Mouse (Mus musculus) myocyte (in vitro differentiated cells): ENCODE measurements around the gene Esrrg. TPM values are rescaled to one million over a fixed set of nuclear protein-coding genes. Genes with fewer than 3 reads are reported as not detected.
A peak's percentile ranks its signal among the peaks of the same experiment; 100 is the strongest.

Experiments
- H3K27me3 ChIP-seq: one replicate; pipeline ENCODE4 v1.6.1; 2011; ENCODE audit not compliant: control insufficient read depth, insufficient read depth, insufficient read length
- H3K36me3 ChIP-seq: one replicate; pipeline ENCODE4 v1.6.1; 2011; ENCODE audit not compliant: control insufficient read depth, insufficient read depth
- H3K4me2 ChIP-seq: one replicate; pipeline ENCODE4 v1.6.1; 2011; ENCODE audit warnings: low read depth, control low read depth
- H3K4me3 ChIP-seq: one replicate; pipeline ENCODE4 v1.5.1; 2011; ENCODE audit warnings: mild to moderate bottlenecking, control low read depth, moderate library complexity
- H3K79me2 ChIP-seq: one replicate; pipeline ENCODE4 v1.6.1; 2011; ENCODE audit not compliant: control insufficient read depth, insufficient read depth
- H3ac ChIP-seq: one replicate; pipeline ENCODE4 v1.6.1; 2011; ENCODE audit not compliant: control insufficient read depth, insufficient read length
- CEBPB ChIP-seq: IDR thresholded peaks from 2 replicates; pipeline ENCODE4 v1.6.1; 2011; ENCODE audit warnings: mild to moderate bottlenecking, moderate library complexity; ENCODE audit not compliant: poor library complexity, insufficient read depth, severe bottlenecking
- E2F4 ChIP-seq: IDR thresholded peaks from one replicate; pipeline ENCODE4 v1.6.1; 2011; ENCODE audit warnings: mild to moderate bottlenecking, control low read depth, moderate library complexity; ENCODE audit not compliant: insufficient read depth
- MAX ChIP-seq: IDR thresholded peaks from one replicate; pipeline ENCODE4 v1.6.1; 2011; ENCODE audit warnings: low read depth, mild to moderate bottlenecking, control low read depth
- MYOD1 ChIP-seq, 3 experiments: IDR thresholded peaks; one replicate each; pipeline ENCODE4 v1.6.1; 2011; ENCODE audit warnings: control low read depth in 2 of 3, low read depth in 2 of 3, mild to moderate bottlenecking in 2 of 3, moderate library complexity in 1 of 3; ENCODE audit not compliant: insufficient read length in 2 of 3, control insufficient read depth in 1 of 3
- MYOG ChIP-seq, 3 experiments: IDR thresholded peaks; one replicate each; pipeline ENCODE4 v1.6.1; 2011; ENCODE audit warnings: control low read depth in 2 of 3, low read depth in 2 of 3, mild to moderate bottlenecking in 2 of 3; ENCODE audit not compliant: insufficient read length in 2 of 3, control insufficient read depth in 1 of 3, insufficient read depth in 1 of 3
- POLR2A ChIP-seq: IDR thresholded peaks from one replicate; pipeline ENCODE4 v1.6.1; 2011; ENCODE audit warnings: low read depth, mild to moderate bottlenecking, control low read depth, moderate library complexity; ENCODE audit not compliant: insufficient read length
- POLR2AphosphoS2 ChIP-seq: IDR thresholded peaks from one replicate; pipeline ENCODE4 v1.6.1; 2011; ENCODE audit warnings: low read depth, control low read depth; ENCODE audit not compliant: insufficient read length
- REST ChIP-seq: IDR thresholded peaks from one replicate; pipeline ENCODE4 v1.6.1; 2011; ENCODE audit warnings: mild to moderate bottlenecking, control low read depth, moderate library complexity; ENCODE audit not compliant: insufficient read depth, insufficient read length
- SRF ChIP-seq: IDR thresholded peaks from one replicate; pipeline ENCODE4 v1.6.1; 2011; ENCODE audit warnings: low read depth; ENCODE audit not compliant: control insufficient read depth, insufficient read length
- TCF12 ChIP-seq: IDR thresholded peaks from one replicate; pipeline ENCODE4 v1.6.1; 2011; ENCODE audit warnings: mild to moderate bottlenecking, control low read depth; ENCODE audit not compliant: poor library complexity, insufficient read depth, severe bottlenecking
- TCF3 ChIP-seq: IDR thresholded peaks from one replicate; pipeline ENCODE4 v1.6.1; 2011; ENCODE audit warnings: low read depth, control low read depth; ENCODE audit not compliant: insufficient read length
- USF1 ChIP-seq: IDR thresholded peaks from one replicate; pipeline ENCODE4 v1.6.1; 2011; ENCODE audit warnings: low read depth, mild to moderate bottlenecking, control low read depth, moderate library complexity
- polyA plus RNA-seq: library from polyadenylated mRNA; unstranded; fragments of >200 nt; fragmentation: generic; extraction: Trizol; gene quantifications from one replicate; pipeline ENCODE4 v1.2.1, GENCODE M21; 2012; ENCODE audit warnings: missing spikeins

Esrrg gene
- polyA plus RNA-seq, 1 experiment = 0.20 TPM

GRCm38 (mm10) chr1:187891262-187891661, 282.7 kb downstream of the Esrrg start:
- Histone ChIP-seq H3K36me3 (no peaks in the 10 kb centered on the region), H3K4me3 (no peak overlapping the region)
- TF ChIP-seq REST (no peak), MAX (no peak), E2F4 (no peak), USF1 (no peak), MYOG (IDR thresholded peaks at IDR 0.05; ENCODE audit: control insufficient read depth in 1 of 3, insufficient read depth in 1 of 3, insufficient read length in 2 of 3, low read depth in 2 of 3) (no peak), MYOD1 (IDR thresholded peaks at IDR 0.05; ENCODE audit: control insufficient read depth in 1 of 3, insufficient read length in 2 of 3, low read depth in 2 of 3) (no peak), CEBPB (no peak), SRF (no peak), TCF3 (no peak), POLR2AphosphoS2 (no peak), TCF12 (no peak)

GRCm38 (mm10) chr1:187895459-187895858, 286.9 kb downstream of the Esrrg start:
- no peak overlapping the region for H3ac ChIP-seq
- TF ChIP-seq REST (no peak), POLR2AphosphoS2 (no peak), TCF3 (no peak), SRF (no peak), MAX (no peak), CEBPB (no peak), TCF12 (no peak), MYOG (IDR thresholded peaks at IDR 0.05; ENCODE audit: control insufficient read depth in 1 of 3, insufficient read depth in 1 of 3, insufficient read length in 2 of 3, low read depth in 2 of 3) (no peak)
- H3K79me2 ChIP-seq = no peaks in the 10 kb centered on the region
- H3K4me2 ChIP-seq = no peak overlapping the region
- no peak overlapping the region for H3K4me3 ChIP-seq
- no peaks in the 10 kb centered on the region for H3K36me3 ChIP-seq
- H3K27me3 ChIP-seq = no peaks in the 10 kb centered on the region

More at GRCm38 (mm10) chr1:187891262-187891661, 282.7 kb downstream of the Esrrg start:
- no peaks in the 10 kb centered on the region for H3K79me2 ChIP-seq
- no peak overlapping the region for H3ac ChIP-seq
- H3K4me2 ChIP-seq = no peak overlapping the region
- no peaks in the 10 kb centered on the region for H3K27me3 ChIP-seq

- Histone ChIP-seq H3ac (no peak overlapping the region), H3K27me3 (no peaks in the 10 kb centered on the region), H3K4me3 (no peak overlapping the region), H3K79me2 (no peaks in the 10 kb centered on the region), H3K36me3 (no peaks in the 10 kb centered on the region), H3K4me2 (no peak overlapping the region)
- TF ChIP-seq USF1 (no peak), MYOG (IDR thresholded peaks at IDR 0.05; ENCODE audit: control insufficient read depth in 1 of 3, insufficient read depth in 1 of 3, insufficient read length in 2 of 3, low read depth in 2 of 3) (no peak), POLR2A (no peak)
These were observed 287.7 kb downstream of the Esrrg start for GRCm38 (mm10) chr1:187896291-187896690.

GRCm38 (mm10) chr1:187896910-187897309, 288.3 kb downstream of the Esrrg start:
- Histone ChIP-seq H3K36me3 (no peaks in the 10 kb centered on the region), H3K4me3 (no peak overlapping the region), H3K27me3 (no peaks in the 10 kb centered on the region), H3ac (no peak overlapping the region), H3K4me2 (no peak overlapping the region), H3K79me2 (no peaks in the 10 kb centered on the region)
- TF ChIP-seq CEBPB (no peak), TCF3 (no peak), MYOG (IDR thresholded peaks at IDR 0.05; ENCODE audit: control insufficient read depth in 1 of 3, insufficient read depth in 1 of 3, insufficient read length in 2 of 3, low read depth in 2 of 3) (no peak), MAX (no peak), E2F4 (no peak), POLR2AphosphoS2 (no peak)

GRCm38 (mm10) chr1:187899541-187899940, 290.9 kb downstream of the Esrrg start:
- Histone ChIP-seq H3K4me2 (no peak overlapping the region), H3K36me3 (no peaks in the 10 kb centered on the region), H3K79me2 (no peaks in the 10 kb centered on the region), H3K4me3 (no peak overlapping the region), H3ac (no peak overlapping the region), H3K27me3 (no peaks in the 10 kb centered on the region)
- TF ChIP-seq REST = no peak
- TF ChIP-seq POLR2AphosphoS2 = no peak

GRCm38 (mm10) chr1:187900756-187901155, 292.2 kb downstream of the Esrrg start:
- Histone ChIP-seq H3K4me3 (no peak overlapping the region), H3K36me3 (no peaks in the 10 kb centered on the region)
- TF ChIP-seq CEBPB = no peak
- no peak for TF ChIP-seq POLR2AphosphoS2
- TF ChIP-seq REST = no peak
- no peak for TF ChIP-seq MAX
- TF ChIP-seq TCF3 = no peak
- TF ChIP-seq POLR2A = no peak
- peak in 2 of 3 experiments; percentile 71 to 82 for TF ChIP-seq MYOD1 (IDR thresholded peaks at IDR 0.05; ENCODE audit: control insufficient read depth in 1 of 3, insufficient read length in 2 of 3, low read depth in 2 of 3)
- peak in 2 of 3 experiments; percentile 64 to 90 for TF ChIP-seq MYOG (IDR thresholded peaks at IDR 0.05; ENCODE audit: control insufficient read depth in 1 of 3, insufficient read depth in 1 of 3, insufficient read length in 2 of 3, low read depth in 2 of 3)
- no peak for TF ChIP-seq E2F4
- TF ChIP-seq USF1 = no peak
- no peak for TF ChIP-seq SRF
- TF ChIP-seq TCF12 = peak; percentile 35

More at GRCm38 (mm10) chr1:187900756-187901155, 292.2 kb downstream of the Esrrg start:
- Histone ChIP-seq H3ac (no peak overlapping the region), H3K79me2 (no peaks in the 10 kb centered on the region), H3K27me3 (no peaks in the 10 kb centered on the region), H3K4me2 (no peak overlapping the region)
